13 mouse cellular contexts compared by ENCODE assay signal in the genomic region with DNA sequence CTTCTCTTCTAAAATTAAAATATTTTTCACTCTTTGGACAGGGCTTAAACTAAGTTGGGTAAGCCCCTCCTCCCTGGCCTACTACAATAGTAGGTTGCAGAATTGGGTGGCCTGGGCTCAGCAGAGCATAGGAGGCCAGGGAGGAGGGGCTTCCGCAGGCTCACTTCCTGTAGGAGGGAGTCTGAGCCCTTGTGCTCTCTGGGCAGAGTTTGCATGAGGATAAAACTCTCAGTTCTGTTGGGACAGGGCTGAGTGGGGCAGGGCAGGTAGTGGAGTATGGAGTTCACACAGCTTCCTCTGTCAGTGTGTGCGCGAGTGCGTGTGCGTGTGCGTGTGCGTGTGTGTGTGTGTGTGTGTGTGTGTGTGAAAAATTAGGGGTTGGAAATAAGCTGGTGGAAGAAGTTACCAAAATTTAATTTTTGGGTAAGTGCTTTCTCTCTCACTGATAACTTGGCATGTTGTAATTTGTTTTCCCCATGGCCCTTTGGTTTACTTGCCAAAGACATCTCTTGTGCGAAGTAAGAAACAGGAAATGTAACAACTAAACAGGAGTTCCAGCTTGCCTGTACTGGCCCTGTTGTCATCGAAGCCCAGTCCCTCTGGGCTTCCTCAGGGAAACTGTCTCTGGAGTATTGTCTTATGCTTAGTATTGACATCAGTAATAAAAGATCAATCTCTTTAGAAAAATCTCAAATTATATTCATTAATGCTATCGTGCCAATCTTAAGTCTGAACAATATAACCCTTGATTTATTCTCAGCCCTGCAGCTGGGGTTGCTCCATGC. TPM values are rescaled to one million over a fixed set of nuclear protein-coding genes. Genes with fewer than 3 reads are reported as not detected.
DNase-seq lines count a peak whose midpoint lies in the region; ATAC-seq lines count a peak whose summit lies in the region.
"Had no signal": no experiment of that assay in that cellular context is flagged by ENCODE, and none has a peak within 500 bp of the region (broad histone marks: within the 10 kb centered on the region; RNA-seq: fewer than 3 reads in every experiment).

No protein-coding gene starts in this region.

- no peaks in the 10 kb centered on the region for H3K9me3 ChIP-seq in heart, embryonic 11.5 days (replicated peaks; ENCODE audit: control insufficient read depth, low read length)
- H3K9me3 ChIP-seq in forebrain, embryonic 10.5 days: no peaks in the 10 kb centered on the region
- H3K9me3 ChIP-seq: limb, embryonic 10.5 days had no signal

- no peak overlapping the region for H3K9ac ChIP-seq in heart, embryonic 11.5 days (ENCODE audit: low read depth, low read length)
- H3K9ac ChIP-seq: forebrain, postnatal 0 days had no signal

- H3K36me3 ChIP-seq in heart, embryonic 11.5 days (ENCODE audit: control insufficient read depth, insufficient read depth, low read length): peaks cover 6% of the 10 kb centered on the region
- H3K36me3 ChIP-seq in forebrain, embryonic 10.5 days (replicated peaks): peaks cover 82% of the 10 kb centered on the region

- 85% methylated on average over 10 of the region's 10 CpGs for WGBS in heart, embryonic 11.5 days (ENCODE audit: insufficient replicate concordance)
- 93% methylated on average over 10 of the region's 10 CpGs for WGBS in forebrain, embryonic 10.5 days

- ATAC-seq in heart, embryonic 11.5 days (replicated peaks; ENCODE audit: insufficient number of reproducible peaks, low FRiP score, low TSS enrichment): no peak
- peak; percentile 72 for ATAC-seq in neutrophil, adult 5-6 weeks (ENCODE audit: extremely low read depth, insufficient number of reproducible peaks, low FRiP score, poor library complexity, severe bottlenecking)
- ATAC-seq: forebrain, postnatal 0 days; hindbrain, embryonic 16.5 days had no signal

- H3K27ac ChIP-seq in heart, embryonic 11.5 days (ENCODE audit: low read depth, low read length): no peak overlapping the region
- no peak overlapping the region for H3K27ac ChIP-seq in forebrain, embryonic 10.5 days
- H3K27ac ChIP-seq: limb, embryonic 10.5 days had no signal

- no peak overlapping the region for H3K4me2 ChIP-seq in heart, embryonic 11.5 days

- no peak overlapping the region for H3K4me3 ChIP-seq in heart, embryonic 11.5 days (ENCODE audit: low read depth, low read length)
- no peak overlapping the region for H3K4me3 ChIP-seq in forebrain, embryonic 10.5 days
- H3K4me3 ChIP-seq: limb, embryonic 10.5 days had no signal

- no peaks in the 10 kb centered on the region for H3K27me3 ChIP-seq in heart, embryonic 11.5 days (ENCODE audit: control insufficient read depth, insufficient read depth, low read length)
- no peaks in the 10 kb centered on the region for H3K27me3 ChIP-seq in forebrain, embryonic 10.5 days (ENCODE audit: poor library complexity, severe bottlenecking)

- H3K4me1 ChIP-seq in heart, embryonic 11.5 days (ENCODE audit: control insufficient read depth, insufficient read depth, low read length): peaks cover 3% of the 10 kb centered on the region; the same call in 1 of the 2 replicates
- no peaks in the 10 kb centered on the region for H3K4me1 ChIP-seq in forebrain, embryonic 10.5 days

- peak; percentile 95 for DNase-seq in heart, adult 11 months
- DNase-seq in CD4-positive, CD25-positive, alpha-beta regulatory T cell, adult 2 months (ENCODE audit: low read depth, low spot score): peak; percentile 66
- DNase-seq in kidney, postnatal 25 days: peak; percentile 20 to 42
- DNase-seq in ovary, postnatal 36 days (ENCODE audit: low spot score): no peak
- no peak for DNase-seq in forebrain, embryonic 10.5 days (ENCODE audit: extremely low spot score, low spot score)
- DNase-seq in embryo, embryonic 11 days: no peak
- DNase-seq: adrenal gland, postnatal 25 days; forebrain, postnatal 0 days; midbrain, embryonic 14.5 days had no signal

RNA-seq across cellular contexts. Expression of a gene that starts 9.2 kb away (rescaled TPM):
- 8.4 and 11.4 TPM in 2 replicates for polyA plus RNA-seq in heart, embryonic 11.5 days (2014; fragmentation: Nextera tagmentation; extraction: Ambion mirVana)
- total RNA-seq in neutrophil, adult 5-6 weeks (2017): 28.6 and 30.8 TPM in 2 replicates
- polyA plus RNA-seq in forebrain, embryonic 10.5 days (2016; fragmentation: Nextera tagmentation; extraction: Ambion mirVana): 7.4 and 7.9 TPM in 2 replicates

Comparison
In these comparisons a context has a peak if more than half of its experiments do, and no peak if none do; other contexts are left out.
1. DNase-seq: peak in heart, adult 11 months (single experiment), CD4-positive, CD25-positive, alpha-beta regulatory T cell, adult 2 months (single experiment) and kidney, postnatal 25 days (2 of 2); none in ovary, postnatal 36 days (single experiment), forebrain, embryonic 10.5 days (single experiment) and embryo, embryonic 11 days (single experiment).